Mouse (Mus musculus) heart, adult 2 months (tissue): ENCODE measurements around the gene Bptf. TPM values are rescaled to one million over a fixed set of nuclear protein-coding genes. Genes with fewer than 3 reads are reported as not detected.
A peak's percentile ranks its signal among the peaks of the same experiment; 100 is the strongest.

Experiments
- DNase-seq, 2 experiments: peaks; one replicate each; pipeline ENCODE4 v3.0.0; 2021
- H3K27ac ChIP-seq: fragments of 200-600 bp; 2 replicates; pipeline ENCODE4 v1.8.1; 2022
- H3K27me3 ChIP-seq: fragments of 200-500 bp; 2 replicates; pipeline ENCODE4 v1.6.1; 2012; ENCODE audit warnings: mild to moderate bottlenecking, low read length, inconsistent platforms, mixed read lengths; ENCODE audit not compliant: control insufficient read depth, insufficient read depth
- H3K36me3 ChIP-seq: fragments of 200-500 bp; 2 replicates; pipeline ENCODE4 v1.6.1; 2012; ENCODE audit warnings: low read length, inconsistent platforms; ENCODE audit not compliant: control insufficient read depth, insufficient read depth
- H3K4me1 ChIP-seq: fragments of 200-500 bp; 2 replicates; pipeline ENCODE4 v1.6.1; 2011; ENCODE audit warnings: low read length; ENCODE audit not compliant: control insufficient read depth, insufficient read depth
- H3K4me3 ChIP-seq: fragments of 200-600 bp; 2 replicates; pipeline ENCODE4 v1.8.1; 2022
- H3K79me2 ChIP-seq: fragments of 200-500 bp; replicated peaks from 2 replicates; pipeline ENCODE4 v1.6.1; 2012; ENCODE audit warnings: mild to moderate bottlenecking, inconsistent platforms, low read length, moderate library complexity, mixed read lengths; ENCODE audit not compliant: control insufficient read depth, insufficient read depth
- H3K9ac ChIP-seq: fragments of 200-500 bp; 2 replicates; pipeline ENCODE4 v1.6.1; 2012; ENCODE audit warnings: low read depth, mild to moderate bottlenecking, control low read depth, inconsistent platforms, low read length, mixed read lengths
- CTCF ChIP-seq: fragments of 200-600 bp; IDR thresholded peaks from 2 replicates; pipeline ENCODE4 v1.8.1; 2022; ENCODE audit warnings: antibody characterized with exemption, mild to moderate bottlenecking, moderate library complexity
- EP300 ChIP-seq: fragments of 200-500 bp; IDR thresholded peaks from 2 replicates; pipeline ENCODE4 v1.6.1; 2011; ENCODE audit warnings: low read depth, low read length, control low read depth; ENCODE audit not compliant: insufficient read depth
- POLR2A ChIP-seq: fragments of 200-500 bp; IDR thresholded peaks from 2 replicates; pipeline ENCODE4 v1.6.1; 2011; ENCODE audit warnings: mild to moderate bottlenecking, low read depth, low read length, control low read depth; ENCODE audit not compliant: insufficient read depth
- WGBS: fragments of 180-500 bp; shearing (Covaris S2); methylation state at CpG from one replicate; pipeline ENCODE4 v1.1.7; 2018; 5-methylcytosine and 5-hydroxymethylcytosine counted together
- intact Hi-C: fragments of 180-260 bp; cut with DNase I; formaldehyde crosslinking; loops from one replicate; pipeline ENCODE4 v1.15.1; 2025
- polyA plus RNA-seq: library from polyadenylated mRNA; depleted of rRNA; stranded (reverse); fragments of >200 nt; gene quantifications from 2 replicates; pipeline ENCODE4 v1.2.3, GENCODE M21; 2012
- total RNA-seq, 2 experiments: library from RNA; stranded (reverse); gene quantifications; 2 replicates each; pipeline ENCODE4 v1.2.3; 2021

The Bptf gene
- total and polyA plus RNA-seq, 3 experiments, result 11.7 to 27.5 (median 25.6) TPM

GRCm38 (mm10) chr11:107029536-107029935 lies 102.4 kb downstream of the Bptf start:
- no peak overlapping the region for H3K4me3 ChIP-seq
- WGBS, result 58% methylated on average over 19 of the region's 19 CpGs
- H3K79me2 ChIP-seq, result no peaks in the 10 kb centered on the region
- H3K27ac ChIP-seq, result no peak overlapping the region
- TF ChIP-seq POLR2A, result no peak
- TF ChIP-seq EP300, result no peak
- TF ChIP-seq CTCF, result no peak
- H3K36me3 ChIP-seq, result no peaks in the 10 kb centered on the region
- no peaks in the 10 kb centered on the region for H3K27me3 ChIP-seq
- DNase-seq, result no peak
- intact Hi-C loops, result loop anchor here (2.0 kb wide), 2 partner anchors 13 to 17 kb away; no protein-coding TSS in a partner anchor
- H3K9ac ChIP-seq, result no peak overlapping the region
- H3K4me1 ChIP-seq, result peaks cover 2% of the 10 kb centered on the region

GRCm38 (mm10) chr11:107028754-107029153 lies 103.2 kb downstream of the Bptf start:
- Histone ChIP-seq H3K4me1 (peaks cover 2% of the 10 kb centered on the region), H3K36me3 (no peaks in the 10 kb centered on the region), H3K27me3 (no peaks in the 10 kb centered on the region), H3K27ac (peak overlapping the region; percentile 80), H3K4me3 (peak overlapping the region; percentile 76), H3K9ac (no peak overlapping the region; the same call in 1 of the 2 replicates), H3K79me2 (no peaks in the 10 kb centered on the region)
- no peak for DNase-seq
- TF ChIP-seq EP300, result no peak
- TF ChIP-seq POLR2A, result no peak
- WGBS, result 67% methylated on average over 6 of the region's 6 CpGs
- intact Hi-C loops, result loop anchor here (2.0 kb wide), 2 partner anchors 14 to 16 kb away; no protein-coding TSS in a partner anchor

GRCm38 (mm10) chr11:107028275-107028618 lies 103.7 kb downstream of the Bptf start:
- no peak for DNase-seq
- Histone ChIP-seq H3K4me1 (peaks cover 2% of the 10 kb centered on the region), H3K27me3 (no peaks in the 10 kb centered on the region), H3K36me3 (no peaks in the 10 kb centered on the region), H3K79me2 (no peaks in the 10 kb centered on the region), H3K9ac (peak overlapping the region; percentile 37), H3K4me3 (peak overlapping the region; percentile 76), H3K27ac (peak overlapping the region; percentile 80)
- WGBS, result 3% methylated on average over 29 of the region's 29 CpGs
- intact Hi-C loops, result loop anchor here (2.0 kb wide), 2 partner anchors 15 kb away; no protein-coding TSS in a partner anchor
- TF ChIP-seq EP300 (no peak), POLR2A (no peak; the same call in 1 of the 2 replicates), CTCF (no peak)

DNA sequence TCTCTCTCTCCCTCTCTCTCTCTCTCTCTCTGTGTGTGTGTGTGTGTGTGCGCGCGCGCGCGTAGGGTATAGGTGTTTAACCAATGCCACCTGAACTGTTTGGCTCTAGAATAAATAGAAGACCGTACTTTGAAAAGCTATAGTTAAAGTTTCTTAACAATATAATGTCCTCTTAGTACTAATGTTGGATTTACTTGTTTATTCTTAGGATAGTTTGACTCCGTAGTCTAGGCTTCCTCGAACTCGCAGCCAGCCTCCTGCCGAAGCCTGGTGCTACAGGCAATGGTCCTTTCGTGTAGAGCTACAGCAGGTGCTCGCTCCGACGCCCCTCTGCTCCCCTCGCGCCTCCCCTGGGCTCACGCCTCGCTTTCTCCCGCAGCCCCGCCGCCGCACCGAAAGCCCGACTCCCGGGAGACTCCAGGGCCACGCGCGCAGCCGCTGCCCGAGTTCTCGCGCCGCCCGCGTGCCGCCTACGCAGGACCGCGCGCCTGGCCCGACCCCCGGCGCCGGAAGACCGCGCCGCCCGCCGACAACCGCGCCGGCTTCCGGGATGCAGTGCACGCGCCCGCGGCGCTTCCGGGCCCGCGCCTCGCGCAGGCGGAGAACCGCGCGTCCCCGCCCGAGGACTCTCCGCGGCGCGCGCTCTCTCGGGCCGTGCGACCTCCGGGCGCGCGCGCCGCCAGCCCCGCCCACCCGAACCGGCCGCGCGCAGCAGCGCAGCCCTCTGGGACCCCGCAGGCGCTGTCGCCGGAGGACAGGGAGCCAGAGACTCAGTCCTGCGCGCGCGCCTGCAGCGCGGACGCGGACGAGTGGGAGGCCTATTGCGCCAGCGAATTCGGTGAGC lies 104.3 kb downstream of the Bptf start:
- TF ChIP-seq POLR2A (peak; percentile 49; the same call in 1 of the 2 replicates), CTCF (no peak)
- H3K4me3 ChIP-seq, result peak overlapping the region; percentile 83
- H3K4me1 ChIP-seq, result peaks cover 2% of the 10 kb centered on the region
- 1% methylated on average over 107 of the region's 107 CpGs for WGBS
- peak; percentile 93 to 96 for DNase-seq
- no peaks in the 10 kb centered on the region for H3K79me2 ChIP-seq
- intact Hi-C loops, result loop anchor here (2.0 kb wide), 2 partner anchors 15 kb away; no protein-coding TSS in a partner anchor
- H3K27me3 ChIP-seq, result no peaks in the 10 kb centered on the region
- H3K27ac ChIP-seq, result peak overlapping the region; percentile 80
- peak overlapping the region; percentile 90 for H3K9ac ChIP-seq
- H3K36me3 ChIP-seq, result no peaks in the 10 kb centered on the region

- intact Hi-C loops, result no loop called here
- peak overlapping the region; percentile 16; the same call in 1 of the 2 replicates for H3K27ac ChIP-seq
- 12% methylated on average over 12 of the region's 12 CpGs for WGBS
- no peaks in the 10 kb centered on the region for H3K27me3 ChIP-seq
- peak overlapping the region; percentile 20; the same call in 1 of the 2 replicates for H3K4me3 ChIP-seq
- no peaks in the 10 kb centered on the region for H3K79me2 ChIP-seq
- DNase-seq, result no peak
- no peak overlapping the region for H3K9ac ChIP-seq
- no peak for TF ChIP-seq EP300
- TF ChIP-seq POLR2A, result no peak
- no peak for TF ChIP-seq CTCF
- H3K4me1 ChIP-seq, result peaks cover 2% of the 10 kb centered on the region
- H3K36me3 ChIP-seq, result no peaks in the 10 kb centered on the region
These were observed 105.1 kb downstream of the Bptf start for GRCm38 (mm10) chr11:107026554-107027430.
